Mouse (Mus musculus): Measurements from ENCODE around the gene Gm20388.
"Not testable (repeated sequence)": the region's sequence is repeated elsewhere in the genome, so short reads cannot be mapped to it uniquely, and the experiment has no call there.

Gm20388 gene

GRCm38 (mm10) chr8:123624274-123624673 lies 3713.6 kb downstream of the Gm20388 start:
- DNase-seq (ENCODE audit: low spot score): no peak

GRCm38 (mm10) chr8:123624702-123625101 lies 3714.1 kb downstream of the Gm20388 start:
- no peak for DNase-seq (ENCODE audit: low spot score)

- no peak for DNase-seq (ENCODE audit: low spot score)
These were observed 3715.1 kb downstream of the Gm20388 start for GRCm38 (mm10) chr8:123625717-123626116.

GRCm38 (mm10) chr8:123627410-123628147 lies 3716.9 kb downstream of the Gm20388 start:
- peak; percentile 40 for DNase-seq (ENCODE audit: low spot score)

- DNase-seq (ENCODE audit: low spot score): peak; percentile 81
These were observed 3717.8 kb downstream of the Gm20388 start for GRCm38 (mm10) chr8:123628253-123628967.

- peak; percentile 87 for DNase-seq (ENCODE audit: low spot score)
These were observed 3718.5 kb downstream of the Gm20388 start for GRCm38 (mm10) chr8:123628968-123629755.

- no peak for DNase-seq (ENCODE audit: low spot score)
These were observed 3719.4 kb downstream of the Gm20388 start for GRCm38 (mm10) chr8:123630058-123630457.

- no peak for DNase-seq (ENCODE audit: low spot score)
These were observed 3720.2 kb downstream of the Gm20388 start for GRCm38 (mm10) chr8:123630841-123631251.

GRCm38 (mm10) chr8:123631746-123632145 lies 3721.1 kb downstream of the Gm20388 start:
- not testable (repeated sequence) for DNase-seq (ENCODE audit: low spot score)

- DNase-seq (ENCODE audit: low spot score): no peak
These were observed 3721.6 kb downstream of the Gm20388 start for GRCm38 (mm10) chr8:123632257-123632656.

GRCm38 (mm10) chr8:123633801-123634200 lies 3723.2 kb downstream of the Gm20388 start:
- no peak for DNase-seq (ENCODE audit: low spot score)

GRCm38 (mm10) chr8:123634395-123635131 lies 3723.9 kb downstream of the Gm20388 start:
- DNase-seq (ENCODE audit: low spot score): peak; percentile 64

GRCm38 (mm10) chr8:123635671-123636070 lies 3725.0 kb downstream of the Gm20388 start:
- peak; percentile 69 for DNase-seq (ENCODE audit: low spot score)

- DNase-seq (ENCODE audit: low spot score): no peak
These were observed 3732.8 kb downstream of the Gm20388 start for GRCm38 (mm10) chr8:123643330-123644051.

- no peak for DNase-seq (ENCODE audit: low spot score)
These were observed 3734.6 kb downstream of the Gm20388 start for GRCm38 (mm10) chr8:123645229-123645628.

- DNase-seq (ENCODE audit: low spot score): peak; percentile 74
These were observed 3737.9 kb downstream of the Gm20388 start for GRCm38 (mm10) chr8:123648245-123649170.

GRCm38 (mm10) chr8:123649483-123649882 lies 3738.8 kb downstream of the Gm20388 start:
- no peak for DNase-seq (ENCODE audit: low spot score)

GRCm38 (mm10) chr8:123651390-123652098 lies 3740.9 kb downstream of the Gm20388 start:
- DNase-seq (ENCODE audit: low spot score): peak; percentile 58

GRCm38 (mm10) chr8:123652641-123653040 lies 3742.0 kb downstream of the Gm20388 start:
- DNase-seq (ENCODE audit: low spot score): peak; percentile 62

Data from adipocyte (in vitro differentiated cells).